Mouse (Mus musculus) left cerebral cortex, postnatal 4 days (tissue): ENCODE measurements around the gene Slc10a2. TPM values are rescaled to one million over a fixed set of nuclear protein-coding genes. Genes with fewer than 3 reads are reported as not detected.
"Not testable (repeated sequence)": the region's sequence is repeated elsewhere in the genome, so short reads cannot be mapped to it uniquely, and the experiment has no call there.

Experiments used
- DNase-seq: peaks from one replicate; pipeline ENCODE4 v3.0.0-alpha.2; 2022
- intact Hi-C: fragments of 180-260 bp; cut with DNase I; formaldehyde crosslinking; loops from one replicate; pipeline ENCODE4 v1.15.1; 2025
- total RNA-seq, 2 experiments: library from RNA; stranded (reverse); gene quantifications; 2 replicates each; pipeline ENCODE4 v1.2.3; 2021

Gene Slc10a2
- total RNA-seq = not detected

DNA sequence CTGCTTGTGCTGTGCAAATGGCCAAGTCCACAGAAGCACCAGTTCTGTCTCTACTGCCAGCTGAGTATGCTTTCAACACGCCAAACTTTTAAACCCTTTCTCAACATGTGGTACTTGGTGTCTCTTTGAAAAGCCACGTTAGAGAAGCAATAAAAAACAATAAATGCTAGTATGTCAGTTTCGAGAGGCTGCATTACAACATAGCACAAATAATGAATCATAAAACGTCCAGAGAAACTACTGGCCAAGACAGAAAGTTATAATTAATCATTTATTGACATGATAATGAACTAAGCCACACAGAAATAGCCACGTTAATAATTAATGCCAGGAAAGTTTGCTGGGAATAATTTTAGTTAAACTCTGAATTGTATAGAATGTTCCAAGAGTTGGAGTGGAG, at the start of gene Slc10a2:
Slc10a2 (minus strand) TSS at position 166 of the 400 bp plus-strand sequence.
- intact Hi-C loops = no loop called here
- DNase-seq = no peak

- DNase-seq = no peak
- intact Hi-C loops = no loop called here
Observed at GRCm38 (mm10) chr8:5129322-5129829, 24.2 kb upstream of the Slc10a2 start.

DNA sequence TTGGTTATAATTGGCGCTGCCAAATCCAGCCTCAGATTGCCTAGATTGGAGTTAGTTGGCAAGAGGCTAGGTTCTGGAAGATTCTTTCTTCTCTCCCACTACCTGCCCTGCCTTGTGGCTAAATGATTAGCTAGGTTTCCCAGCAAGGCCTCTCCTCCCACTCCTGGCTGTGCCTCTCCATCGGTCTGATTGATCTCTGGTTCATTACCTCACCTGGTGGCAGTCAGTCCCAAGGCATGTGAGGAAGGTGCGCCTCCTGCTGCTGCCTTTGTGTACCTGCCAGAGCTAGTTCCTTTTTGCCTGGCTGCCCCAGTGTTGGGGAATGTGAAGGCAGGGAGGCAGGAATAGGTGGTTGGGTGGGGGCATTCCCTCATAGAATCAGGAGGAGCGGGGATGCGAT, 1.7 kb upstream of the Slc10a2 start:
- intact Hi-C loops = no loop called here
- no peak for DNase-seq

DNA sequence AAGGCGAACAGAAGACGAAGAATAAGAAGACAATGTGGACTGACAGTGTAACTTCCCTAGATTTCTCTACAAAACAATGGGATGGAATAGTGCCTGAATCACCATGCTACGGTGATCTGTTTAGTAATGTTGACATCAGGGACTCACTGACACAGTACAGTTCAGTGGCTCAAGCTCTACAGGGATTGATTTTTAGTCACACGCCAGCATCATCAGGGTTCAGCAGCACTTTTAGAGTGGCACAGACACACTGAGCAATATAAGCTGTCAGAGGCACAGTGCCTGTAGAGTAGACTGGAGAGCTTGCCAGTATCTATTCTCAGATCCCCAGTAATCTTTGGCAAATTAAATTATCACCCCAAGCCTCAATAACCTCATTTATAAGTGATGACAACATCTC, 9.8 kb downstream of the Slc10a2 start:
- intact Hi-C loops = no loop called here
- no peak for DNase-seq

DNA sequence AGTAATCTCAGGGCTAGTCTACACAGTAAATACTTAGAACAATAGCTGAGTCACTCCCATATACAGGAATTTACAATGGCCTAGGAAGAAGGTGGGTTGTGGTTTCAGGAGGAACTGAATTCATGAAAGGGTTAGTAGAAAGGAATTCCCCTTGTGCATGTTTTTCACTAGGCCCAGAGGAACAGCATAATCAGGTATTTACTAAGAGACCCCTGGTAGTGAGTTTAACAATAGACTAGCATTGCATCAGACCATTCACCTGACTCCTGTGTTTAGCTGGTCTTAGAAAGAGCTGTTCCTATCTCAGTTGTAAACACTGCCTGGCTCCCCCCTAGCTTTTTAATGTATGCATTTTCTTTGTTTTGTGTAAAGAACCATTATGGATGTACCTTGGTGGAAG, 11.2 kb downstream of the Slc10a2 start:
- DNase-seq, intact Hi-C loops: not testable (repeated sequence)

GRCm38 (mm10) chr8:5073654-5074293, 31.4 kb downstream of the Slc10a2 start:
- intact Hi-C loops = no loop called here
- no peak for DNase-seq

DNA sequence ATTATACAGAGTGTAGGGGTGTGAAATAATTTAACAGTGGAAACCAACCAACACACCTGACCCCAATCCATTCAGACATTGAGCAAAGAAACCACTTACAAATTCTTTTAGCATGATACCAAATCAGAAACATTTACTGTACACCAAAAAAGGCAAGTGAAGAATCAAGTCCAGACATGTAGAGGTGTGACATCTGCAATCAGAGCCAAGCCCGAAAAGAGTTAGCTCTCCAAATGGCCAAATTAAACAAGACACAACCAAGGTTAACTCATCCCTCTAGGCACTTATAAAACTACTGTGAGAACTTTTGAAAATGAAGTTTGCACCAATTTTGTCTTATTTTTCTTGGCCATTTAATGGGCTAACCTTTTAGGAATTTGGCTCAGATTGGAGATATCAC, 46.3 kb downstream of the Slc10a2 start:
- intact Hi-C loops = no loop called here
- no peak for DNase-seq

GRCm38 (mm10) chr8:5044361-5044900, 60.7 kb downstream of the Slc10a2 start:
- DNase-seq, intact Hi-C loops: not testable (repeated sequence)

GRCm38 (mm10) chr8:5038811-5039561, 66.2 kb downstream of the Slc10a2 start:
- no peak for DNase-seq
- intact Hi-C loops = no loop called here
